Mouse (Mus musculus): ENCODE results near the gene Thrb. TPM values are rescaled to one million over a fixed set of nuclear protein-coding genes. Genes with fewer than 3 reads are reported as not detected.

Gene Thrb
- total RNA-seq, 2 experiments from 2014 or later: 18.1 to 26.3 TPM

DNA sequence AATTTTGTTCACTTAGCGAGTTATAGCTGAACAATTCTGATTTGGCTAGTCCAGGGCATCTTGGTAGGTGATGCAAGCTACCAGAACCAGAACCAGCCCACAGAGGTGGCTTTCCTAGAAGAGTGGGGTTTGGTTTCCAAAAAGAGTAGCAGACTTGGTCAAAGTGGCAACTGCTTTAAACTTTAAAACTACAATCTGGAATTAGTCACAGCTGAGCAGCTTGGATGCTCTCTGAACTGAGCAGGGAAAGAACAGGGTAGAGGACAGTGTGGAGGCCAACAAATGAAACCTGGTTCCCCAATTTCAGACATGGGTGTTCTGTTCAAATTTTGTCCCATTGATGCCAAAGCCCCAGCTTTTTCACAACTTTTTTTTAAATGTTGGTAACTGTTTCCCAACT is 93.4 kb downstream of the Thrb start:
- intact Hi-C loops (cut with DNase I): no loop called here
- DNase-seq: no peak

- no peak for DNase-seq
- intact Hi-C loops (cut with DNase I): no loop called here
These were observed 96.7 kb downstream of the Thrb start for GRCm38 (mm10) chr14:17756732-17757131.

GRCm38 (mm10) chr14:17767987-17768386 is 107.9 kb downstream of the Thrb start:
- intact Hi-C loops (cut with DNase I): no loop called here
- no peak for DNase-seq

GRCm38 (mm10) chr14:17774404-17774803 is 114.3 kb downstream of the Thrb start:
- no peak for DNase-seq
- intact Hi-C loops (cut with DNase I): loop anchor here (10.0 kb wide), 1 partner anchor 140 kb away; no protein-coding TSS in a partner anchor

- no peak for DNase-seq
- intact Hi-C loops (cut with DNase I): no loop called here
These were observed 121.9 kb downstream of the Thrb start for GRCm38 (mm10) chr14:17781921-17782320.

DNA sequence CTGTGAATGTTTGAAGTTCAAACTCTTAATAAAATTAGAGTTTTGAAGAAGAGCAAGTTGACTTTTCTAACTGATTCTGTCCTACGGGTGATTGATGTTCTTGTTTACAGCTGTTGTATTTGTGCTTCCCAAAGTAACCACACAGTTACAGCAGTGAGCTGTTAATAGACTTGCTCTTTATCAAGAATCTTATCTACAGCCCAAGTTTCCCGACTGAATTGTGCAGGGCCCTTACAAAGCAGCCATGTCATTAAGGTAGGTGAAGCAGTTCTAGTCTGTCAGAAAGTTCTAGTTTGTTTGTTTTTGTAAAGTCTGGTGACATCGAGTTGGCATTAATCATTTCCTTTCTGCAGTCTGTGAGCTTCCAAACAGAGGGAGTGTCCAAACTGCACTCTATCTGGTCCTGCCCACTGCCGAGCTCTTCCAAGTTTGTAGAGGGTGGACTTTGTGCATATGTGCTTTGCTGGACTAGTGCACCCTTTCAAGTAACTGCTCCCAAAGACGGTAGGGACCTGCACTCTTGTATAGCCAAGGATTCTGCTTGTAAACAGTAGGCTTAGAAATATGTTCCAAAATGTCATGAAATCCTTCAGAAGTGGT is 124.2 kb downstream of the Thrb start:
- no peak for DNase-seq
- intact Hi-C loops (cut with DNase I): no loop called here

DNA sequence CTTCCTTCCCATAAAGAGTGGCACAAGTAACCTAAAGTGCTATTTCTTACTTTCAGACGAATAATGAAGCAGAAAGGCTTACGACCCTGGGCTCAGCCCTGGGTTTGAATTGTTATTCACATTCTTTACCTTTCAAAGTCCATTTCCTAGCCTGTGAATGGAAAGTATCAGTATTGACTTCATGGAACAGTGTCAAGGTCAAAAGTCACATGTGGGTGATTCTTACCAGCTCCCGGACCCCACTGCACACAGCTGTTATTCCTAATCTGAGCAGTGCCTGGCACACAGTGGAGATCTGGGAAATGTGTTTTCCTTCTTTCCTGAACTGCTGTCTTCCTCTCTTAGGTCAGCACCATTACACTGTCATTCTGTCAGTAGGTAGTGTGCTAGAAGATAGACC is 125.3 kb downstream of the Thrb start:
- no peak for DNase-seq
- intact Hi-C loops (cut with DNase I): no loop called here

DNA sequence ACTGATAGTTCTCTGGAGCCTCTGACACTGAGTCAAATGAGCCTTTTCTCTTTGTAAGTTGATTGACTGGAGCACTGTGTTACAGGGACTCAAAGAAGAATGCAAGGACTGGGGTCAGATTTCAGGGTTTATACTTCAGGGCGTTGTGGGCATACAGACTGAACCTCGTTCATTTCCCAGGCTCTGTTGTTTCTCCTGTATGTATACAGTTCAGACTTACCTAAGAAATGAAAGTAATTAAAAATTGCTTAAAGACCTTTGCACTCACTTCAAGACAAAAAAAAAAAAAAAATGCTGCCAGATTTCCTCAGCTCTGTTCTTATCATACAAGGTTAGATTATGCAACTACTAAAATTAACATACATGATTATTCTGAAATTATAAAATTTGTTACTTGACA is 126.2 kb downstream of the Thrb start:
- DNase-seq: no peak
- intact Hi-C loops (cut with DNase I): no loop called here

DNA sequence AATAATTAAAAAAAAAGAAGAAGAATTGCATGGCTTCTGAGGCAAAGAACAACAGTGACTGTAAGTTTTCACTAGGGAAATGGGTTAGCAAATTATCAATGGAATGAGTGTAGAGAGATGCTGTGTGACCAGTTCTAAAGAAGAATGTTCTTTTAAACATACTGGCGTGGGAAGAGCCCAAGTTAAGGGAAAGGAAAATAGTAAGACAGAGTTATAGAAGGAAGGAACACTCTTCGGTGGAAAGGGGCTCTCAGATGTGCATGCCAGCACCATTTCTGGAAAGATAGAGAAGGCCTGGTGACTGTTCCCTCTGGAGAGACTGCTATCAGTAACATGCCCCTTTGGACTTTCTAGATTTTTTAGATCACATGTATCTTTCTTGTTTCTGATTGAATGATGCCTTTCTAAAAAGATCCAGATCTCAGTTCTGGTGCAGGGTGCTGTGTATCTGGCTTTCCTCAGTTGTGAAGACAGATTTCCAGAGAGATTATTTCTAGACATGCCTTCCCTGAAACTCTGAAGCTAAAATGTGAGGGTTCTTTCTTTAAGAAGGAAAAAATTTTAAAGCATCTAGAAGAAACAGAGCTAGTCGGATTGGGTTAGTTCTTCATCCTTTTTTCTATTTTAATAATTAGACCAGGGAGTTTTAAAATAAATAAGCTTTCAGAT is 144.0 kb downstream of the Thrb start:
- no peak for DNase-seq
- intact Hi-C loops (cut with DNase I): no loop called here

GRCm38 (mm10) chr14:17811051-17811450 is 151.0 kb downstream of the Thrb start:
- no peak for DNase-seq
- intact Hi-C loops (cut with DNase I): no loop called here

- intact Hi-C loops (cut with DNase I): no loop called here
- no peak for DNase-seq
These were observed 152.4 kb downstream of the Thrb start for GRCm38 (mm10) chr14:17812414-17812813.

DNA sequence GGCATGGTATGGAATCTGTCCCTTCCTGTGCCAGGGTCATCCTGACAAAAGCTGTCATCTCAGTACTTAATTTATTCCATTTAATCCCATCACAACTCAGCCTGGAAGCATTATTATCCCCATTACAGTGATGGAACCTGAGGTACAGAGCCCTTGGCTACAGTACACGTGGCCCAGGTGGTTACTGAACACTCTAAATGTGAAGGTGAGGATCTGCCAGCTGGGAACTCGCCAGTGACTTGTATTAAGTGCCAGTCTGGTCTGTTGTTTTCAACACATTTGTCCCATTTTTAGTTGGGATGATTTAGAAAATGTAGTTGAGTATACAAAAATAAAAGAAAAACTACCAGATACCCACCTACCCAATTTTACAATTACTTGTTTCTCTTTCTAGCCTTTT is 155.0 kb downstream of the Thrb start:
- intact Hi-C loops (cut with DNase I): no loop called here

DNA sequence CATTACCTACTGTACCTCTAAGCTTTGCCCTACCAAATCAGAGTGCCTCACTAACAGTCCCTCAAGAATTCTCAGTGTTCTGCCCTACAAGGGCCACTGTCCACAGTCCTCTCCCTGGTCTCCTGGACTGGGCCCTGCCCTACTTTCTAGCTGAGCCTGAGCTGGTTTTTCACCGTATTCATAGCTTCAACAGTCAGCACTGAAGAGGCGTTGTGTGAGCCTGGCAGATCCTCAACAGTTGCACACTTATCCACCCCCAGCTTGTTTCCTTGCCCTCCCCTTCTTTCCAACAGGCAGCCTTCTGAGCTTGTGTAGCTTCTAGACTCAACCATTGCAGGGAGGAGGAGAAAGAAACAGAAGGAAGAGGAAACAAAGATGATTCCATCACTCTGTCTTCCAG is 158.0 kb downstream of the Thrb start:
- intact Hi-C loops (cut with DNase I): no loop called here
- no peak for DNase-seq

More for the DNA sequence above, 155.0 kb downstream of the Thrb start:
- no peak for DNase-seq

- no peak for DNase-seq
- intact Hi-C loops (cut with DNase I): no loop called here
These were observed 162.7 kb downstream of the Thrb start for GRCm38 (mm10) chr14:17822754-17823153.

GRCm38 (mm10) chr14:17827401-17827800 is 167.3 kb downstream of the Thrb start:
- intact Hi-C loops (cut with DNase I): no loop called here

DNA sequence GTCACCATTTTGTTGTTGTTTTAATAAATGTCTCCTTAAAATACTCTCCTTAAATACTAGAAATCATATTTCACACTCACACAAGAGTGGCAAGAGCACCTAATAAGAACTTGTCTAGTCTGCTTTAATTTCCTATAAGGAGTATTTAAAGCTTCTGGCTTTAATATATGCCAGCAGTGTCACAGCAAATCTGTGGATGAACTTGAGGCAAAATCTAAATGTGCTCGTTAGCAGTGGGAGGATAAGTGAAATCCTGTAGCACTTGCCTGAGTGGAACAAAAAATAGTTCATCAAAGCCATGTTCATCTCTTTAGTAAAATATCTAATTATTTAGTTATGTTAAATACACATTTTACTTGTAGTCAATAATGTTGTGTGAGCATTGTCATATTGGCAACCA is 175.7 kb downstream of the Thrb start:
- intact Hi-C loops (cut with DNase I): no loop called here
- DNase-seq: no peak

More at GRCm38 (mm10) chr14:17827401-17827800, 167.3 kb downstream of the Thrb start:
- no peak for DNase-seq

- intact Hi-C loops (cut with DNase I): no loop called here
- DNase-seq: no peak
These were observed 176.7 kb downstream of the Thrb start for GRCm38 (mm10) chr14:17836766-17837165.

GRCm38 (mm10) chr14:17845003-17845697 is 185.1 kb downstream of the Thrb start:
- intact Hi-C loops (cut with DNase I): no loop called here

DNA sequence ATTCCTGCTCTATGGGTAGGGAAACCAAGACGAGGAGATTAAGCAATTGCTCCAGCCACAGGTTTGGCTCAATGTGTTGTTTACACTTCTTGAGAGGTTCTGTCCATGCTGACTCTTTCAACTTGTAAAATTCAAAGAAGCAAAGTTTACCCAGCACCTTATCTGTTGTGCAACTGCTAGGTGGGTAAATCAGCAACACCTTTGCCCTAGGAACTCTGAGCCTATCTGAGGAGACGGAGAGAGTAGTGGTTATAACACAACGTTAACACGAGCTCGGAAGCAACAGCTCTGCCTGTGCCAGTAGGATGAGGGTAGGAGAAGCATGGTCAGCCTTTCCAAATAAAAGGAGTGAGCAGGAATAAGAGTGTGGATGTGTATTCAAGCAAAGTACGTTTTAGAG is 185.8 kb downstream of the Thrb start:
- intact Hi-C loops (cut with DNase I): no loop called here
- DNase-seq: no peak

More at GRCm38 (mm10) chr14:17845003-17845697, 185.1 kb downstream of the Thrb start:
- DNase-seq: no peak

GRCm38 (mm10) chr14:17846700-17847099 is 186.6 kb downstream of the Thrb start:
- intact Hi-C loops (cut with DNase I): no loop called here
- no peak for DNase-seq

DNA sequence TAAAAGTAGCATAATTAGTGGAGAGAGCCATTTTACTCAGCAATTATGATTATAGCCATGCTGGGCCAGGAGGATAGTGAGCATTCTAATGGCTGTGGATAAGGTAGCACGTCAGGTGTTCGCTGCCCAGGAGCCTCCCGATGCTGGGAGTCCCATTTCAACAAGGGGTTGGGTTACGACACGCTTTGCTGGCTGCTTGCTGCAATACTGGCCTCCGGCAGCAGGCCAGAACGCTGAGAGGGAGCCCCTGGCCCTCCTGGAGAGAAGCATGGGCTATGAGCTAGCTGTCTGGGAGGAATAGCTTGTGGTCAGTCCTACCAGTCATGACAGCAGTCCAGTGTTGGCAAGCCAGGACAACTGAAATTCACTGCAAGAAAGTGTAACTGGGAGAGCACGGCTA is 187.2 kb downstream of the Thrb start:
- intact Hi-C loops (cut with DNase I): no loop called here
- DNase-seq: no peak

- DNase-seq: no peak
- intact Hi-C loops (cut with DNase I): no loop called here
These were observed 190.3 kb downstream of the Thrb start for GRCm38 (mm10) chr14:17850355-17850754.
